ENCODE assay signal across 11 mouse cellular contexts in genomic region chr7:114042973-114043928, GRCm38 (mm10).
DNase-seq lines count a peak whose midpoint lies in the region; ATAC-seq and TF ChIP-seq lines count a peak whose summit lies in the region.
"Had no signal": no experiment of that assay in that cellular context is flagged by ENCODE, and none has a peak within 500 bp of the region (broad histone marks: within the 10 kb centered on the region; RNA-seq: fewer than 3 reads in every experiment).

No protein-coding gene starts in this region.

- H3K27ac ChIP-seq in hindbrain, embryonic 16.5 days (ENCODE audit: low read depth, low read length), result no peak overlapping the region
- no peak overlapping the region for H3K27ac ChIP-seq in hindbrain, embryonic 11.5 days (ENCODE audit: low read depth, low read length)
- peak overlapping the region; percentile 32; the same call in 1 of the 2 replicates for H3K27ac ChIP-seq in heart, embryonic 13.5 days (replicated peaks)
- no peak overlapping the region for H3K27ac ChIP-seq in liver, postnatal 0 days (ENCODE audit: low read depth)
- no peak overlapping the region for H3K27ac ChIP-seq in hindbrain, embryonic 10.5 days
- H3K27ac ChIP-seq: embryonic facial prominence, embryonic 12.5 days; limb, embryonic 13.5 days had no signal

- peaks cover 3% of the 10 kb centered on the region; the same call in 1 of the 2 replicates for H3K4me1 ChIP-seq in hindbrain, embryonic 16.5 days (ENCODE audit: control insufficient read depth, insufficient read depth, low read depth, low read length)
- no peaks in the 10 kb centered on the region for H3K4me1 ChIP-seq in hindbrain, embryonic 11.5 days (replicated peaks; ENCODE audit: control insufficient read depth, insufficient read depth, low read length)
- peaks cover 63% of the 10 kb centered on the region for H3K4me1 ChIP-seq in heart, embryonic 13.5 days
- no peaks in the 10 kb centered on the region for H3K4me1 ChIP-seq in liver, postnatal 0 days (ENCODE audit: insufficient read depth)
- no peaks in the 10 kb centered on the region for H3K4me1 ChIP-seq in hindbrain, embryonic 10.5 days (replicated peaks)

- ATAC-seq in hindbrain, embryonic 16.5 days, result peak; percentile 61; the same call in 1 of the 2 replicates
- no peak for ATAC-seq in hindbrain, embryonic 11.5 days (ENCODE audit: low FRiP score)
- ATAC-seq in heart, embryonic 13.5 days (ENCODE audit: extremely low read depth, insufficient number of reproducible peaks, low FRiP score, low TSS enrichment), result no peak
- ATAC-seq in liver, postnatal 0 days, result 0 out of 2 replicates have a peak, but pooled peaks have one; percentile 13

- no peak for TF ChIP-seq CTCF in liver, postnatal 0 days (IDR thresholded peaks at IDR 0.05; ENCODE audit: low read depth)

- H3K4me2 ChIP-seq in hindbrain, embryonic 16.5 days (ENCODE audit: low read length), result no peak overlapping the region
- H3K4me2 ChIP-seq in hindbrain, embryonic 11.5 days (replicated peaks; ENCODE audit: low read depth, low read length), result no peak overlapping the region
- H3K4me2 ChIP-seq in heart, embryonic 13.5 days, result no peak overlapping the region; the same call in 1 of the 2 replicates
- H3K4me2 ChIP-seq in liver, postnatal 0 days (ENCODE audit: low read depth, low read length), result no peak overlapping the region
- H3K4me2 ChIP-seq: embryonic facial prominence, embryonic 12.5 days; limb, embryonic 13.5 days had no signal

- no peaks in the 10 kb centered on the region for H3K9me3 ChIP-seq in hindbrain, embryonic 16.5 days (ENCODE audit: control insufficient read depth, low read length)
- H3K9me3 ChIP-seq in hindbrain, embryonic 11.5 days (ENCODE audit: control insufficient read depth, low read length), result no peaks in the 10 kb centered on the region
- H3K9me3 ChIP-seq in heart, embryonic 13.5 days, result no peaks in the 10 kb centered on the region
- H3K9me3 ChIP-seq in liver, postnatal 0 days (ENCODE audit: low read length), result no peaks in the 10 kb centered on the region
- no peaks in the 10 kb centered on the region for H3K9me3 ChIP-seq in hindbrain, embryonic 10.5 days
- H3K9me3 ChIP-seq: embryonic facial prominence, embryonic 12.5 days; limb, embryonic 13.5 days had no signal

- no peak for TF ChIP-seq EP300 in liver, postnatal 0 days (IDR thresholded peaks at IDR 0.05; ENCODE audit: low read depth)

- H3K4me3 ChIP-seq in hindbrain, embryonic 16.5 days (ENCODE audit: low read length), result no peak overlapping the region
- no peak overlapping the region for H3K4me3 ChIP-seq in hindbrain, embryonic 11.5 days (ENCODE audit: low read depth, low read length)
- H3K4me3 ChIP-seq in heart, embryonic 13.5 days, result no peak overlapping the region
- H3K4me3 ChIP-seq in liver, postnatal 0 days (ENCODE audit: low read depth, low read length), result no peak overlapping the region
- no peak overlapping the region for H3K4me3 ChIP-seq in hindbrain, embryonic 10.5 days
- H3K4me3 ChIP-seq: embryonic facial prominence, embryonic 12.5 days; limb, embryonic 13.5 days had no signal

- no peaks in the 10 kb centered on the region for H3K27me3 ChIP-seq in hindbrain, embryonic 16.5 days (replicated peaks; ENCODE audit: control insufficient read depth, insufficient read depth, low read length)
- no peaks in the 10 kb centered on the region for H3K27me3 ChIP-seq in hindbrain, embryonic 11.5 days (ENCODE audit: control insufficient read depth, insufficient read depth, low read length)
- H3K27me3 ChIP-seq in heart, embryonic 13.5 days (replicated peaks), result no peaks in the 10 kb centered on the region
- no peaks in the 10 kb centered on the region for H3K27me3 ChIP-seq in liver, postnatal 0 days (ENCODE audit: insufficient read depth, low read length)
- H3K27me3 ChIP-seq in hindbrain, embryonic 10.5 days (ENCODE audit: insufficient read depth, poor library complexity, severe bottlenecking), result no peaks in the 10 kb centered on the region
- H3K27me3 ChIP-seq: embryonic facial prominence, embryonic 12.5 days; limb, embryonic 13.5 days had no signal

- H3K36me3 ChIP-seq in hindbrain, embryonic 16.5 days (ENCODE audit: control insufficient read depth, insufficient read depth, low read length), result 0 out of 2 replicates have a peak, but pooled peaks cover 2% of the 10 kb centered on the region
- H3K36me3 ChIP-seq in hindbrain, embryonic 11.5 days (ENCODE audit: control insufficient read depth, insufficient read depth, low read length), result no peaks in the 10 kb centered on the region
- H3K36me3 ChIP-seq in heart, embryonic 13.5 days, result peaks cover 62% of the 10 kb centered on the region
- 0 out of 2 replicates have a peak, but pooled peaks cover 6% of the 10 kb centered on the region for H3K36me3 ChIP-seq in liver, postnatal 0 days (replicated peaks; ENCODE audit: insufficient read depth, low read length)
- peaks cover 29% of the 10 kb centered on the region for H3K36me3 ChIP-seq in hindbrain, embryonic 10.5 days

- no peak for DNase-seq in hindbrain, embryonic 11.5 days (ENCODE audit: low spot score)
- DNase-seq in MEL-GATA-1-ER (ENCODE audit: extremely low read depth, low read depth), result peak; percentile 2
- DNase-seq in liver, postnatal 0 days, result no peak
- DNase-seq in adrenal gland, adult (ENCODE audit: inconsistent age in 2 of 2, low spot score in 1 of 2), result no peak
- no peak for DNase-seq in left cerebral cortex, adult 18-20 months (ENCODE audit: low spot score in 2 of 2)
- no peak for DNase-seq in hindbrain, embryonic 10.5 days (ENCODE audit: low spot score)
- DNase-seq: cerebellum, adult 11 months had no signal

- 80% methylated on average over 26 of the region's 26 CpGs for WGBS in hindbrain, embryonic 16.5 days
- WGBS in hindbrain, embryonic 11.5 days, result 89% methylated on average over 26 of the region's 26 CpGs
- WGBS in heart, embryonic 13.5 days, result 66% methylated on average over 26 of the region's 26 CpGs
- 61% methylated on average over 26 of the region's 26 CpGs for WGBS in liver, postnatal 0 days (ENCODE audit: insufficient replicate concordance)
- 92% methylated on average over 26 of the region's 26 CpGs for WGBS in hindbrain, embryonic 10.5 days

- no peak overlapping the region for H3K9ac ChIP-seq in hindbrain, embryonic 16.5 days (ENCODE audit: low read depth, low read length)
- H3K9ac ChIP-seq in hindbrain, embryonic 11.5 days (ENCODE audit: low read depth, low read length), result no peak overlapping the region
- H3K9ac ChIP-seq in heart, embryonic 13.5 days, result no peak overlapping the region
- no peak overlapping the region for H3K9ac ChIP-seq in liver, postnatal 0 days (replicated peaks)
- H3K9ac ChIP-seq: embryonic facial prominence, embryonic 12.5 days; limb, embryonic 13.5 days had no signal

Comparison
In these comparisons a context has a peak if more than half of its experiments do, and no peak if none do; other contexts are left out.
1. ATAC-seq: peak in hindbrain, embryonic 16.5 days (single experiment) and liver, postnatal 0 days (single experiment); none in hindbrain, embryonic 11.5 days (single experiment) and heart, embryonic 13.5 days (single experiment).